Mouse (Mus musculus): ENCODE measurements around the gene Gm5728.
"Not testable (repeated sequence)": the region's sequence is repeated elsewhere in the genome, so short reads cannot be mapped to it uniquely, and the experiment has no call there.

Gene Gm5728

DNA sequence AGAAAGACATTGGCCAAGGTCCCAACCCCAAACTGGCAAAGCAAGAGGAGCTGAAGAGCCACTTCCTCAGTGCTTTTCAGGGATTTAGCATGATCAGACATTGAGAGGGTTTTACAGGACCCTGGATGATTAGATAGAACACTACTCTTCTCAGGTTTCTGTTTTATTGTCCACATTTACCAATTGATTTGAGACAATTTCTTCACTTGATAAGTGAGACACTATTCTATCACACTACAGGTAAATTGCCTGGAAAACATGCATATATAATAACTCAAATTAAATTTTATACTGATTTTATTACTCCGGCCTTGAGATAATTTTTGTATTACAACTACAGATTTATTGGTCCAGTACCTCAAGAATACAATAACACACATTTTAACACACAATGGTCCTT lies at the start of gene Gm5728:
Gm5728 (minus strand) TSS at position 101 of the 400 bp plus-strand sequence.
- DNase-seq, result not testable (repeated sequence)

GRCm38 (mm10) chr7:20417642-20418041 lies 42.4 kb upstream of the Gm5728 start, which contains the start of gene Vmn1r100:
TSS of gene Vmn1r100 (plus strand) at chr7:20417942.
- DNase-seq, result not testable (repeated sequence)

DNA sequence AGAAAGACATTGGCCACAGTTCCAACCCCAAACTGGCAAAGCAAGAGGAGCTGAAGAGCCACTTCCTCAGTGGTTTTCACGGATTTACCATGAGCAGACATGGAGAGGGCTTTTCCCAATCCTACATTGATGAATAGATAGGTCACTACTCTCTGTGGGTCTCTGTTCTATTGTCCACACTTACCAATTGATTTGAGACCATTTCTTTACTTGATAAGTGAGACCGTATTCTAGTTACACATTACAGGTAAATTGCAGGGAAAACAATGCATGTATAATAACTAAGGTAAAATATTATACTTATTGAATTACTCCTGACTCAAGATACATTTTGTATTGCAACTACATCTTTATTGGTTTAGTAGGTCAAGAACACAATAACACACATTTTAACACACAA lies 41.2 kb downstream of the Gm5728 start, which contains the start of gene Gm4133:
Gm4133 (minus strand) TSS at position 101 of the 400 bp plus-strand sequence.
- not testable (repeated sequence) for DNase-seq
